ENCODE assay signal across 9 mouse cellular contexts in the genomic region with DNA sequence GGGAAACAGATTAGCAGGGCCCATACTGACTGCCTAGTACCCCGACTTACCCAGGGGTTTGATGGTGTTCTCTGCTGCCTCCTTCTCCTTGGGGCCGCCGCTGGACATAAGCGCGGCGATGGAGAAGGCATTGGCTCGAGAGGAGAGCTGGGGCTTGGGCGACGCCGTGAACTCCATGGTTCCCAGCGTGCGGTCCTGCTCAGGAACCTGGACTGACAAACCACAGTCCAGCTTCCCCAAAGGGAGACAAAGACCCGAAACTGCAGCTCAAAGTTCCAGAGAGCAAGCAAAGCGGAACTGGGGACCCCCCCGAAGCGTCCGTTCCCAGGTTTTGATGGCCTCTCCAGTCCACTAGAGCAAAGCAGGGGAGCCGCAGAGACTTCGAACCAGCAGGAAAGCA. TPM values are rescaled to one million over a fixed set of nuclear protein-coding genes. Genes with fewer than 3 reads are reported as not detected.
A peak's percentile ranks its signal among the peaks of the same experiment; 100 is the strongest.
DNase-seq lines count a peak whose midpoint lies in the region; ATAC-seq and TF ChIP-seq lines count a peak whose summit lies in the region.
"Had no signal": no experiment of that assay in that cellular context is flagged by ENCODE, and none has a peak within 500 bp of the region (broad histone marks: within the 10 kb centered on the region; RNA-seq: fewer than 3 reads in every experiment).

No protein-coding gene starts in this region.

- peaks cover 100% of the 10 kb centered on the region for H3K27me3 ChIP-seq in limb, embryonic 10.5 days (ENCODE audit: low read depth, poor library complexity, severe bottlenecking)
- H3K27me3 ChIP-seq in neural tube, embryonic 11.5 days (ENCODE audit: control insufficient read depth, insufficient read depth, low read length) = peaks cover 94% of the 10 kb centered on the region

- no peaks in the 10 kb centered on the region for H3K36me3 ChIP-seq in limb, embryonic 10.5 days
- no peaks in the 10 kb centered on the region for H3K36me3 ChIP-seq in neural tube, embryonic 11.5 days (ENCODE audit: control insufficient read depth, insufficient read depth, low read length)

- no peaks in the 10 kb centered on the region for H3K4me1 ChIP-seq in embryonic fibroblast, embryonic 13.5 days (ENCODE audit: control insufficient read depth, insufficient read depth, low read length)
- peaks cover 40% of the 10 kb centered on the region for H3K4me1 ChIP-seq in limb, embryonic 10.5 days
- H3K4me1 ChIP-seq in neural tube, embryonic 11.5 days (ENCODE audit: control insufficient read depth, insufficient read depth, low read length) = peaks cover 9% of the 10 kb centered on the region

- ATAC-seq in neural tube, embryonic 11.5 days (ENCODE audit: insufficient read depth, low FRiP score, low TSS enrichment) = no peak

- TF ChIP-seq POLR2A in embryonic fibroblast, embryonic 13.5 days (IDR thresholded peaks at IDR 0.05; ENCODE audit: low read depth, low read length) = no peak

- H3K4me3 ChIP-seq in embryonic fibroblast, embryonic 13.5 days (ENCODE audit: insufficient read depth, low read length) = peak overlapping the region; percentile 25; the same call in 1 of the 2 replicates
- H3K4me3 ChIP-seq in limb, embryonic 10.5 days = peak overlapping the region; percentile 47
- peak overlapping the region; percentile 25 for H3K4me3 ChIP-seq in neural tube, embryonic 11.5 days (ENCODE audit: low read depth, low read length)

- TF ChIP-seq CTCF in embryonic fibroblast, embryonic 13.5 days (IDR thresholded peaks at IDR 0.05; ENCODE audit: borderline replicate concordance, insufficient read depth, low read length) = no peak

- 1% methylated on average over 19 of the region's 19 CpGs for WGBS in limb, embryonic 10.5 days
- under 1% methylated on average over 19 of the region's 19 CpGs for WGBS in neural tube, embryonic 11.5 days

- H3K4me2 ChIP-seq in neural tube, embryonic 11.5 days (ENCODE audit: low read depth) = peak overlapping the region; percentile 48

- H3K9me3 ChIP-seq in limb, embryonic 10.5 days (replicated peaks) = no peaks in the 10 kb centered on the region
- H3K9me3 ChIP-seq in neural tube, embryonic 11.5 days (ENCODE audit: control insufficient read depth, low read length) = no peaks in the 10 kb centered on the region

- DNase-seq in kidney, postnatal 4 days = peak; percentile 12 to 25
- no peak for DNase-seq in kidney, postnatal 36 days
- peak; percentile 59 for DNase-seq in limb, embryonic 10.5 days (ENCODE audit: low spot score)
- peak; percentile 45 for DNase-seq in neural tube, embryonic 11.5 days (ENCODE audit: low spot score)
- no peak for DNase-seq in B cell, adult 2 months
- DNase-seq in ovary, postnatal 14 days (ENCODE audit: low spot score) = no peak
- DNase-seq in T-cell, adult 2 months (ENCODE audit: low spot score) = no peak
- DNase-seq: lung, adult 2 months had no signal

- no peak overlapping the region for H3K27ac ChIP-seq in embryonic fibroblast, embryonic 13.5 days (ENCODE audit: insufficient read depth, low read length)
- no peak overlapping the region for H3K27ac ChIP-seq in limb, embryonic 10.5 days
- no peak overlapping the region for H3K27ac ChIP-seq in neural tube, embryonic 11.5 days (ENCODE audit: low read depth, low read length)

- no peak overlapping the region for H3K9ac ChIP-seq in neural tube, embryonic 11.5 days (ENCODE audit: low read length)

RNA-seq across cellular contexts. Expression of a gene that starts 0.4 kb away (rescaled TPM):
- 0.38 and 0.39 TPM in 2 replicates for polyA plus RNA-seq in embryonic fibroblast, embryonic 13.5 days (2011; ENCODE audit: insufficient read length, low read depth, missing spikeins)
- polyA plus RNA-seq in limb, embryonic 10.5 days (2016; fragmentation: Nextera tagmentation; extraction: Ambion mirVana) = 0.24 and 0.39 TPM in 2 replicates
- polyA plus RNA-seq in neural tube, embryonic 11.5 days (2014; fragmentation: Nextera tagmentation; extraction: Ambion mirVana) = 0.29 and 0.31 TPM in 2 replicates

Comparison
In these comparisons a context has a peak if more than half of its experiments do, and no peak if none do; other contexts are left out.
1. DNase-seq: peak in kidney, postnatal 4 days (2 of 2), limb, embryonic 10.5 days (single experiment) and neural tube, embryonic 11.5 days (single experiment); none in kidney, postnatal 36 days (0 of 2), B cell, adult 2 months (0 of 2), ovary, postnatal 14 days (single experiment) and T-cell, adult 2 months (single experiment).
2. Peak in every context shown above with its lines, with median percentiles within 50 percentile points of each other: H3K4me3 ChIP-seq.